Mouse (Mus musculus) spleen, adult 2 months (tissue): ENCODE data around the gene Timm8a1.

Source experiments
- CTCF ChIP-seq: fragments of 200-500 bp; IDR thresholded peaks from 2 replicates; pipeline ENCODE4 v1.5.1; 2011; ENCODE audit warnings: mild to moderate bottlenecking, inconsistent platforms; ENCODE audit not compliant: insufficient read depth, insufficient read length, insufficient replicate concordance; ENCODE audit errors: extremely low read depth
- POLR2A ChIP-seq: fragments of 200-500 bp; IDR thresholded peaks from 2 replicates; pipeline ENCODE4 v1.6.1; 2011; ENCODE audit warnings: low read depth, low read length, inconsistent platforms

- TF ChIP-seq CTCF: no peak
- no peak for TF ChIP-seq POLR2A
Observed at GRCm38 (mm10) chrX:134523772-134524171, 17.9 kb downstream of the Timm8a1 start.
